In genomic region chr10:79945507-79946234, GRCm38 (mm10) we compare ENCODE assay signal across 7 mouse cellular contexts. TPM values are rescaled to one million over a fixed set of nuclear protein-coding genes. Genes with fewer than 3 reads are reported as not detected.
DNase-seq lines count a peak whose midpoint lies in the region; ATAC-seq lines count a peak whose summit lies in the region.

No protein-coding gene starts in this region.

- H3K4me2 ChIP-seq in forebrain, embryonic 12.5 days = peak overlapping the region; percentile 6
- H3K4me2 ChIP-seq in midbrain, embryonic 11.5 days = peak overlapping the region; percentile 13; the same call in 1 of the 2 replicates

- peaks cover 31% of the 10 kb centered on the region for H3K36me3 ChIP-seq in forebrain, embryonic 12.5 days (replicated peaks)
- no peaks in the 10 kb centered on the region for H3K36me3 ChIP-seq in midbrain, embryonic 11.5 days (ENCODE audit: control insufficient read depth, insufficient read depth, low read length)

- 0 out of 2 replicates have a peak overlapping the region, but pooled peaks have one; percentile 13 for H3K4me3 ChIP-seq in forebrain, embryonic 12.5 days (replicated peaks)
- no peak overlapping the region for H3K4me3 ChIP-seq in midbrain, embryonic 11.5 days (ENCODE audit: low read depth, low read length)

- DNase-seq in embryo, embryonic 10 days (ENCODE audit: low spot score) = peak; percentile 77
- peak; percentile 86 for DNase-seq in kidney, postnatal 14 days
- no peak for DNase-seq in midbrain, embryonic 11.5 days (ENCODE audit: low spot score, missing footprints)
- DNase-seq in cerebellum, adult 9-10 months = no peak
- DNase-seq in layer of hippocampus, adult 11-12 months (ENCODE audit: low spot score) = no peak

- peak overlapping the region; percentile 80 for H3K27ac ChIP-seq in forebrain, embryonic 12.5 days
- H3K27ac ChIP-seq in midbrain, embryonic 11.5 days (ENCODE audit: low read depth, low read length) = peak overlapping the region; percentile 68

- peaks cover 31% of the 10 kb centered on the region for H3K4me1 ChIP-seq in forebrain, embryonic 12.5 days
- H3K4me1 ChIP-seq in midbrain, embryonic 11.5 days (ENCODE audit: control insufficient read depth, insufficient read depth, low read length) = peaks cover 23% of the 10 kb centered on the region

- H3K27me3 ChIP-seq in forebrain, embryonic 12.5 days = no peaks in the 10 kb centered on the region
- no peaks in the 10 kb centered on the region for H3K27me3 ChIP-seq in midbrain, embryonic 11.5 days (ENCODE audit: control insufficient read depth, insufficient read depth, low read length)

- no peaks in the 10 kb centered on the region for H3K9me3 ChIP-seq in forebrain, embryonic 12.5 days
- H3K9me3 ChIP-seq in midbrain, embryonic 11.5 days (ENCODE audit: control insufficient read depth, low read length) = no peaks in the 10 kb centered on the region

- WGBS in forebrain, embryonic 12.5 days = 15% methylated on average over 16 of the region's 16 CpGs
- 22% methylated on average over 16 of the region's 16 CpGs for WGBS in midbrain, embryonic 11.5 days

- no peak overlapping the region for H3K9ac ChIP-seq in forebrain, embryonic 12.5 days
- H3K9ac ChIP-seq in midbrain, embryonic 11.5 days (ENCODE audit: low read length) = peak overlapping the region; percentile 27; the same call in 1 of the 2 replicates

- ATAC-seq in forebrain, embryonic 12.5 days (ENCODE audit: low FRiP score) = peak; percentile 67
- ATAC-seq in midbrain, embryonic 11.5 days (ENCODE audit: low FRiP score) = peak; percentile 62
- ATAC-seq in inflammation-experienced regulatory T-cells, adult 6 months = no peak

RNA-seq across cellular contexts. Expression of gene Wdr18, which starts 14.3 kb away (rescaled TPM):
- 94.4 and 96.0 TPM in 2 replicates for polyA plus RNA-seq in forebrain, embryonic 12.5 days (2016; fragmentation: Nextera tagmentation; extraction: Ambion mirVana)
- polyA plus RNA-seq in midbrain, embryonic 11.5 days (2014; fragmentation: Nextera tagmentation; extraction: Ambion mirVana) = 92.7 and 98.4 TPM in 2 replicates
- 10 to 100 TPM; 66.6 to 85.2 (median 74.2) TPM for polyA plus RNA-seq in inflammation-experienced regulatory T-cells, adult 6 months (2017; shearing (Covaris generic))

RNA-seq across cellular contexts. Expression of gene Arid3a, which starts 18.8 kb away (rescaled TPM):
- 4.5 and 4.7 TPM in 2 replicates for polyA plus RNA-seq in forebrain, embryonic 12.5 days (2016; fragmentation: Nextera tagmentation; extraction: Ambion mirVana)
- 4.2 and 6.2 TPM in 2 replicates for polyA plus RNA-seq in midbrain, embryonic 11.5 days (2014; fragmentation: Nextera tagmentation; extraction: Ambion mirVana)
- 1 to 10 TPM; 2.1 to 3.5 (median 2.4) TPM for polyA plus RNA-seq in inflammation-experienced regulatory T-cells, adult 6 months (2017; shearing (Covaris generic))

RNA-seq across cellular contexts. Expression of gene R3hdm4, which starts 24.7 kb away (rescaled TPM):
- 162 and 173 TPM in 2 replicates for polyA plus RNA-seq in forebrain, embryonic 12.5 days (2016; fragmentation: Nextera tagmentation; extraction: Ambion mirVana)
- 127 and 135 TPM in 2 replicates for polyA plus RNA-seq in midbrain, embryonic 11.5 days (2014; fragmentation: Nextera tagmentation; extraction: Ambion mirVana)
- polyA plus RNA-seq in inflammation-experienced regulatory T-cells, adult 6 months (2017; shearing (Covaris generic)) = 100 to 1,000 TPM in 1 of 3 experiments, 10 to 100 TPM in 2; 96.5 to 106 (median 96.9) TPM

RNA-seq across cellular contexts. Expression of gene Grin3b, which starts 24.8 kb away (rescaled TPM):
- polyA plus RNA-seq in forebrain, embryonic 12.5 days (2016; fragmentation: Nextera tagmentation; extraction: Ambion mirVana) = 0.46 TPM in 2 replicates
- 0.22 and 0.38 TPM in 2 replicates for polyA plus RNA-seq in midbrain, embryonic 11.5 days (2014; fragmentation: Nextera tagmentation; extraction: Ambion mirVana)
- under 1 TPM in 2 of 3 experiments, not detected in 1; 0.16 to 0.20 TPM for polyA plus RNA-seq in inflammation-experienced regulatory T-cells, adult 6 months (2017; shearing (Covaris generic))

RNA-seq across cellular contexts. Expression of gene Kiss1r, which starts 28.9 kb away (rescaled TPM):
- 0.96 and 1.1 TPM in 2 replicates for polyA plus RNA-seq in forebrain, embryonic 12.5 days (2016; fragmentation: Nextera tagmentation; extraction: Ambion mirVana)
- polyA plus RNA-seq in midbrain, embryonic 11.5 days (2014; fragmentation: Nextera tagmentation; extraction: Ambion mirVana) = 0.34 and 0.61 TPM in 2 replicates
- not detected for polyA plus RNA-seq in inflammation-experienced regulatory T-cells, adult 6 months (2017; shearing (Covaris generic))

Comparison
In these comparisons a context has a peak if more than half of its experiments do, and no peak if none do; other contexts are left out.
1. DNase-seq: peak in embryo, embryonic 10 days (single experiment) and kidney, postnatal 14 days (single experiment); none in midbrain, embryonic 11.5 days (single experiment), cerebellum, adult 9-10 months (single experiment) and layer of hippocampus, adult 11-12 months (single experiment).